Mouse (Mus musculus) 3T3-L1 (cell line): ENCODE data around the gene Nrros.
A peak's percentile ranks its signal among the peaks of the same experiment; 100 is the strongest.
"Not testable (repeated sequence)": the region's sequence is repeated elsewhere in the genome, so short reads cannot be mapped to it uniquely, and the experiment has no call there.

ENCODE experiments used
- DNase-seq: peaks from one replicate; pipeline ENCODE4 v3.0.0-alpha.2; 2015; ENCODE audit warnings: low read depth, low spot score

Gene Nrros

DNA sequence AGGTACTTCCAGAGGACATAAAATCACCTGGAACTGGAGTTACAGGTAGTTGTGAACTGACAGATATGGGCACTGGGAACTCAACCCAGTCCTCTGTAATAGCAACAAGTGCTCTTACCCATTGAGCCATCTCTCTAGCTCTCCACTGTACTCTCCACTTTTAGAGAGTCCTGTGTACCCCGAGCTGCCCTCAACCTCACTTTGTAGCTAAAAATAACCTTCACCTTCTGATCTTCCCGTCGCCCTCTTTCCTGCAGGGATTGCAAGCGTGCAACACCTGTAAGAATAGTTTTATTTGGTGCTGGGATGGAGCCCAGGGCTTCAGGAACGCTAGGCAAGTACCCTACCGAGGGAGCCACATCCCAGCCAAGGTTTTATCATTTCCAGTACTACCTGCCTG, 49.6 kb downstream of the Nrros start:
- no peak for DNase-seq

DNA sequence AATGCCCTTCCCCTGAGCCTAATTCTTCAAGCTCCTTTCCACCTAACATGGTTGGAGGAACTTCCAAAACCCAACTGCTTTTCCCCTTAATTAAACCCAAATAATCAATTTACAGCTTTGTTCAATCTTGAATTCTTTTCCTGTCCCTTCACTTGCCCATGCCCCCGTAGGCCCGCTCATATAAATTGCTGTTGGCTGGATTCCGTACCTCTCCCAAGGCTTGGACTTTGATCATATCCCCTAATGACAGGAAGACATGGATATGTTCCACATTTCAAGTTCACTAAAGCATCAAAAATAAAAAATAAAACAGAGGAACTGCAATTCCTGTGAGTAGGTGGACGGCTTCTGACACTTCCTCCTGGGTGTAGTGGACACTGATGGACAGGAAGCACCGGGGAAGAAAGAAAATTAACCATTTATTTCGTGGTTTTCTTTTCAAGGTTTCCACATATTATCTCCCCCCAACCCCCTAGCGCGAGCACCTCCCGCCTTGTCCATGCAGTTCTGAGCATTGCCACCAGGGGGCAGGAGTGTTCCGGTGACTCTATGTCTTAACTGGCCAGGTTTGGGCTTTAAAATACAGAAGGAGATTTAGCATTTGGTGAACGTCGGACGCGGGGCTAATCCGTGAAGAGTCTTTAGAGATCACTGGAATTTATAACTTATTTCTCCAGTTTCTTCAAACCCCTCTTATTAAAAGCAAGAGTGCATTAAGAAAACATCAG, 50.3 kb downstream of the Nrros start:
- peak; percentile 84 for DNase-seq

DNA sequence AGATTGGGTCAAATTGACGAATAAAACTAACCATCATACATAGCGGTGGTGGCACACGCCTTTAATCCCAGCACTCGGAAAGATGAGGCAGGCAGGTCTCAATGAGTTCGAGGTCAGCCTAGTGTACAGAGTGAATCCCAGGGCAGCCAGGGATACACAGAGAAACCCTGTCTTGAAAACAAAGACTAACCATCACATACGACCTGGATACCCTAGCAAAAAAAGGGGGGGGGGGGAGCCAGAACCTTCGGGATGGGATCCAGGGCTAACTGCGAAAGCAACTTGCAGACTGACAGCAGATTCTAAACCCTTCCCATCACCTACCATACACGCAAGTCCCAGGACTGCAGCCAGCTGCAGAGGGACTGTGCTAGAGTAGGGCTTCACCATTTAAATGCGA, 51.0 kb downstream of the Nrros start:
- no peak for DNase-seq

DNA sequence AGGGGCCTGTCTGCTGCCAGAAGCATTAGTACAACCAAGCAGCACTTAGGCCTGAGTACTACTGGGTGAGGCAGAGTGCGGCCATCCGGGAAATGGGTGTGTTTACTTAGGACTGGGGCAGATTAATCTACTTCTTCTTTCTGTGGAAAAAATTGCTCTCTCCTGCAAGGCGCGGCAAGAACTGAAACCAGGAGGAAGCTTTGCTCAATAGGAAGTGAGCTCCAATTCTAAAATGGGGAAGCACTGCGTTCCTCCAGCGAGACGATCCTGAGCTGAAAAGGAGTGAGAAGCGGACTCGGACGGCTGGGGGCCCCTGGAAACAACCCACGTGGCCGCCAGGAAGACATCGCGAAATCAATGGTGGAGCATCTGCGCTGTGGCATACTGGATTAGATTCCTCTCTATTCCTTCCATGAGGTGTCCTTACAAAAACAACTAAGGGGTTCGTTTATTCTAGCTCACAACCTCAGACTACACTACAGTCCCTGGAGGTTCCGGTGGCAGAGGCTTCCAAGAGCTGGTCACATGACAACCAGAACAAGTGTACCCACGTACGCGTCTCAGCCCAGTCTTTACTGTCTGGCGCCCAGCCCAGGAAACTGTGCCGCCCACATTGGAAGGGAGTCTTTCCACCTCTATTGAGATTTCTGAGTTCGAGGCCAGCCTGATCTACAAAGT, 51.7 kb downstream of the Nrros start:
- DNase-seq = no peak

DNA sequence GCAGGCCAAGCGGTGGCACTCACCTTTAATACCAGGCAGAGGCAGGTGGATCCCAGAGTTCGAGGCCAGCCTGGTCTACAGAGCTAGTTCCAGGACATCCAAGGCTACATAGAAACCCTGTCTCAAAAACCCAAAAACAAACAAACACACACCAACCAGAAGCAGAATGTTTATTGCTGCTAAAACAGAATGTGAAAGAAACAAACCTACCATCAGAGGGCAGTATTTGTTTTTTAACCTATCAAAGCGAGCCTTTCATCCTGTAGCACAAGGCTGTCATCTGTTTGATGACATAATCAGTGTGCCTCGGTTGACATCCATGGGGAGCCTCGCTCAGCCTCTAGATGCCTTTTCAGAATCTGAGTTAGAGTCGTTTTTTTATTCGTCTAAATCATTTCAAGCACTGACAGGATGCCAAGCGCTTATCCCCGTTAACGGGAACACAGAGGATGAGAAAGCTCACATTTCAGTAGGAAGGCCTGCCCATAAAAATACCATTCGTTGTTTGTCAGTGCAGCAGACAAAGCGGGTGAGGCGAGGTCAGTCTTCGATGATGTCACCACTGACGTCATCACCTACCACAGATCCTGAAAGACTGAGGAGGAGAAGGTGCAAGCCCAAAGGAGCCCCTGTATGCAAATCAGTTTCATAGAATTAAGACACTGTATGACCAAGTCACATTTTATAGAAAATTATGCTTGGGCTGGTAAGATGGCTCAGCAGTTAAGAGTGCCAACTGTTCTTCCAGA, 54.3 kb downstream of the Nrros start:
- DNase-seq = peak; percentile 40

DNA sequence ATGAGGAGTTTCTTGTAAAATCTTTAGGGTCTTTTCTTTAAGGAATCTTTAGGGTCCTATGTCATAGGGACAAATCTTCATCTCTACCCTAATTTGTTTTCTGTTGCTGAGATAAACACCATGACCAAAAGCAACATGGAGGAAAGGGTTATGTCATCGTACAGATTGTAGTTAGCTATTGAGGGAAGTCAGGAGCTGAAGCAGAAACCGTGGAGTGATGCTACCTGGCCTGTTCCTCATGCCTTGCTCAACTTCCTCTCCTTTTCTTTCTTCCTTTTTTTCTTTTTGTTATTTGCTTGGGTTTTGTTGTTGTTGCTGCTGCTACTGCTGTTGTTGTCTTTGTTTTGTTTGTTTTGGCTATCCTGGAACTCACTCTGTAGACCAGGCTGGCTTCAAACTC, 56.8 kb downstream of the Nrros start:
- DNase-seq = no peak

DNA sequence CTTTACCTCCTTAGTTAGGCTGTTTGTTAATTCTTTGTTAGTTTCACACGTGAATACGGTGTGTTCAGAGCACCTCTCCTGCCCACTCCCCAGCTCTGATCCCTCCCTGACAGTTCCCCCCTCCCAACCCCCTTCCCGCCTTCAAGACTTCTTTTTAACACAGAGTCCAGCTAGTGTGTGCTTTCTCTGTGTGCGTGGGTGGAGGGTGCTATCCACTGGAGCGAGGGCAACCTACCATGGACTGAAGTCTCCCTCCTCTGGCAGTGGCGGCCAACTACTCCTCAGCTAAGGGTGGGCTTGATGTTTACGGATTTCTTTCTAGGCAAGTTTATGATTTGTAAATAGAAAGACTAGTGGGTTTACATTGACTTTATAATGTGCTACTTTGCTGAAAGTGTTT, 57.2 kb downstream of the Nrros start:
- DNase-seq = no peak

DNA sequence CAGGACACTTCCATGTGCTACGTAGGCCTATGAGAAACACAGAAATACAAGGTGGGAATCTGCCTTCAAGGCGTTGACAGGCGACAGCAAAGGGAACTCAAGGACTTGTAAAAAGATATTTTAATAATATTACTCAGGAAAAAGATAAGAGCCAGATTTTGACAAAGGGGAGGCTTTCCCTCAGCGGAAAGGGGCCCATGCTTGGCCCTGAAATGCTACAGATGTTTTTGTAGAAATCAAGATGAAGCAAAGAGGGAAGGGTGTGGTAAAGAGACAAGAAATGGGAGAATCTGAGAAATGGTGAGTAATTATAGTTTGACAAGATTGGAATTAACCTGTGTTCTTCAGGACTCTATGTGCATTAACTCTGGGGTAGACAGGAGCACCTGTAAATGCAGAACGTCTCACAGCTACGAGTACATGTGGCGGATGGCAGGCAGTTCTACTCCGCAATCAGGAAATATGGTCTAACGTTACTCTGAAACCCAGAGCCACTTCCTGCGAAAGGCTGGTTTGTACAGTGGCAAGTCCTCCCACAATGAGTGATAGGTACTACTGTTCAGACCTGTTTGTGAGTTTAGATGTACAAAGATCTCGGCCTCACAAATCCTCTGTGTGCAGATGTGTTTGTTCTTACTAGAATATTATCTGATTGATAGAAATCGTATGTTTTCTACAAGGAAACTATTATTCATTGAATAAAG, 57.9 kb downstream of the Nrros start:
- DNase-seq = no peak

DNA sequence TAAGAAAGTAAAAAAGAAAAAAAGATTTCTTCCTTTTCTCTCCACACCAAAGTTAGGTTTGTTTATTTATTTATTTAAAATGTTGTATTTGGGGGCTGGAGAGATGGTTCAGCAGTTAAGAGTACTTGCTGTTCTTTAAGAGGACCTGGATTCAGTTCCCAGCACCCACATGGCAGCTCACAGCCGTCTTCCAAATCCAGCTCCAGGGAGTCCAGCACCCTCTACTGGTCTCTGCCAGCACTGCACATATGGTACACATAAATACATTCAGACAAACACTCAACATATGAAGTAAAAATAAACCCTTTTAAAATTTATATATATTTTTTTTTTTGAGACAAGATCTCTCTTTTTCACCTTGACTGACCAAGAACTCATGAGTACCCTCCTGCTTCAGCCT, 59.7 kb downstream of the Nrros start:
- DNase-seq = no peak

DNA sequence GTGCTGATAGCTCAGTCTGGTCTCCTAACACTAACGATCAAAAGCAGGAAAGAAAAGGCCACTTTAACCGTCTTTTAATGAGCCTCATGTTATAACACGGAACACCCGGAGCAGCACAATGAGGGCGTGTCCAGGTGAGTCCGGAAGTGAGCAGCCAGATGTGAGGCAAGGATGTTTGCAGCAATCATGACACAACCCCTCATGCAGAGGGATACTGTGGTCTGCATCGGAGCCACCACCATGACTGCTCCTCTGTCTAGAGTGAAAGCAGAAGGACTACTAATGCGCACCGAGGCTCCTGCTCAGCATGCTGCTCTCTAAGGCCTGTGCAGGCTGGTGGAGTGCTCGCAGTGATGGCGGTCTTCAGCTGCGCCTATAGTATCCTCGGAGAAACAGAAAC, 63.1 kb downstream of the Nrros start:
- no peak for DNase-seq

DNA sequence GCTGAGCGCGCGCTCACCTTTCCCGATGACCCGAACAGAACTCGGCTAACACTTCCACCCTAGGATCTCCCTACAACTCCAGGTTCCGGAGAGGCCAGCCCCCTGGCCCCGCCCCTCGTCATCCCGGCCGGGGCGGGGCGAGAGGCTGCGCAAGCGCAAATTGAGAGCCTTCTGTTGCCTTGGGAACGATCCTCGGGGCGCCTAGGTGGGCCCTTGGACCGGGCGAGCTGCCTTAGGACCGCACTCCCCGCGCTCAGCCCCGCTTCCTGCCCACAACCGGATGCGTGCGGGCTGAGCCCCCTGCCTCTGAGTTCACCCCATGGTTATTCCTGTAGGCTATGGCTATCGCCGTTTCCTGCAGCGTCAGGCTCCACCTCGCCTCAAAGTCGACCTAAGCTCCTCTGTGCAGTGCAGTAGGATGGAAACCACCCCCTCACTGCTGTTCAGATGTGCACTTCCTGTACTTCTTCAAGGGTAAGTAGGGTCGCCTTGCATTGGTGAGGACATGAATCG, 65.7 kb downstream of the Nrros start, which contains the start of the genes Pigx and Cep19:
Gene Pigx (minus strand): TSS at position 103 of the 513 bp plus-strand sequence.
Gene Cep19 (plus strand): TSS at position 163 of the 513 bp plus-strand sequence.
- peak; percentile 88 for DNase-seq

DNA sequence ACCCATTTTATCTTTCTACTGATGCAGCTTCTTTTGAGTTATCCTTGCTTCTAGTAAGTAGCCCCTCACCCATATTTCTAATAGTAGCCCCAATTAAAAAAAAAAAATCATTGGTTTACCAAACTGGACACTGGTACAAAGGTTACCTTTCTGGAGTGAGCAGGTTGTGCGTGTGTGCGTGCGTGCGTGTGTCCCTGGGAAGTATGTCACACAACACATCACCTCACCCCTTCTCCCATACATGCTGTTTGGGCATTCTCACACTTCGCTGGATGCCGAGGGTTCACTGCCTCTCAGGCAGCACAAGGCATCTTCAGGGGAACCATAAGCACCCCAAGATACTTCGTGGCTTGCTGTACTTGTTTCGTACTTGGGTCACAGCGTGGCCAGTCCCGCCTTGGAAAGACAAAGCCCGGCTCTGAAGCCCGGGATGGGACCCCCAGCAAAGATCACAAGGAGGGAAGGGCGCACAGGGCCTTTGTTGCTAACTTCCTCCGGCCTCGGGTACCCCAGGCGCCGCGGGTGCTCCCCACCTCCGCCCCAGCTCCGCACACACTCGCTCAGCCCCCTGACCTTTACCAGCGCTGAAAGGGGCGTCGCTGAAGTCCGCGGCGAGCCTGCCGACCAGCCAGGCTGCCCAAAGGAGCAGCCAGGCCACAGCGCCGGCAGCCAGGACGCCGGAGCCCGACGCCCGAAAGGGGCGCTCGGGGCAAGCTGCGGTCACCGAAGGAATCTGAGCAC, 66.3 kb downstream of the Nrros start:
- DNase-seq = peak; percentile 32

DNA sequence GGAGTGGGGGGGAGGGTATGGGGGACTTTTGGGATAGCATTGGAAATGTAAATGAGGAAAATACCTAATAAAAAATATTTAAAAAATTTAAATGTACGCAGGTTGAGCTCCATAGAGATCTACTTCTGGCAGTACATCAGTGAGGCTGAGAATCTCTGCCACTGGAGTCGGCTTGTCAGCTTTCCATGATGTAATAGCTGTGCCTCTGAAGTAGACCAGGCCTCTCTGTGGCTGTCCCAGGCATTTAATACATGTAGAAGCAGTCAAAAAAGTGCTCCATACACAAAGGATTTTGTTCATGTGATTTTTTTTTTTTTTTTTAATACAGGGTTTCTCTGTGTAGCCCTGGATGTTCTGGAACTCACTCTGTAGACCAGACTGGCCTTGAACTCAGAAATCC, 67.6 kb downstream of the Nrros start:
- not testable (repeated sequence) for DNase-seq
